Mouse (Mus musculus): Measurements from ENCODE around the gene Ahctf1. TPM values are rescaled to one million over a fixed set of nuclear protein-coding genes. Genes with fewer than 3 reads are reported as not detected.

Ahctf1 gene
- total and polyA plus RNA-seq, 3 experiments = 79.2 to 111 (median 96.0) TPM

DNA sequence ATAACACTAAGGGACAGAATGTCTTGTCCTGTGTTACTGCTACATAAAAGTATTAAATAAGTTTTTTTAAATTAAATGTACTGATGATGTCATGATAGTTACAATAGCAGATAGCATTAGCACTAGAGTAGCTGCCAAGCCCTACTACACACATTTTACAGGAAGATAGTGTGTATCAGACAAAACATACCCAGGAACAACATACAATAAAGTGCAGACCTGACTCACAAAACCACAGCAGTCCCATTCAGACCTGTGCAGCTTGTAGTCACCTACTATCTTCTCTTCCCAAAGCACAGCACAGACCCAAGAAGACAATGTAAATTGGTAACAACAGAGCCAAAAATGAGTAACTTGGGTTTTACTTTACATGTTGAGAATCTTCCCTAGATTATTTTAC lies 47.0 kb downstream of the Ahctf1 start:
- no peak for TF ChIP-seq EP300 (IDR thresholded peaks at IDR 0.05; ENCODE audit: low read length)
- no peak for TF ChIP-seq ZNF384 (IDR thresholded peaks at IDR 0.05; ENCODE audit: low read depth, low read length)
- TF ChIP-seq RAD21 (IDR thresholded peaks at IDR 0.05; ENCODE audit: low read depth, low read length) = no peak
- TF ChIP-seq ZMIZ1 (IDR thresholded peaks at IDR 0.05; ENCODE audit: low read depth, low read length) = no peak
- no peak for TF ChIP-seq ZC3H11A (IDR thresholded peaks at IDR 0.05; ENCODE audit: low read depth, low read length)
- TF ChIP-seq USF2 (conservative IDR thresholded peaks at IDR 0.05; ENCODE audit: low read depth, low read length) = no peak
- TF ChIP-seq IRF4 (IDR thresholded peaks at IDR 0.05; ENCODE audit: low read depth, low read length) = no peak
- no peak for TF ChIP-seq MEF2A (IDR thresholded peaks at IDR 0.05; ENCODE audit: borderline replicate concordance, low read depth, low read length)
- no peak for TF ChIP-seq NRF1 (IDR thresholded peaks at IDR 0.05; ENCODE audit: low read depth, low read length)
- no peak for TF ChIP-seq MAZ (IDR thresholded peaks at IDR 0.05; ENCODE audit: low read depth, low read length)
- no peak for TF ChIP-seq HCFC1 (IDR thresholded peaks at IDR 0.05; ENCODE audit: low read depth, low read length)
- no peak for TF ChIP-seq MAX (IDR thresholded peaks at IDR 0.05; ENCODE audit: low read length)
- no peak for TF ChIP-seq POLR2AphosphoS2 (IDR thresholded peaks at IDR 0.05; ENCODE audit: low read depth, low read length)
- TF ChIP-seq USF1 (IDR thresholded peaks at IDR 0.05; ENCODE audit: low read depth, low read length) = no peak
- no peak for TF ChIP-seq JUN (IDR thresholded peaks at IDR 0.05; ENCODE audit: insufficient read depth, low read depth, low read length)
- TF ChIP-seq SIN3A (IDR thresholded peaks at IDR 0.05; ENCODE audit: low read length) = no peak
- TF ChIP-seq GABPA (IDR thresholded peaks at IDR 0.05; ENCODE audit: insufficient replicate concordance, low read depth, low read length) = no peak
- no peak for TF ChIP-seq BHLHE40 (IDR thresholded peaks at IDR 0.05; ENCODE audit: low read depth, low read length)
- Histone ChIP-seq H3K9ac (ENCODE audit: insufficient read depth, low read depth) (no peak overlapping the region), H3K4me1 (ENCODE audit: control insufficient read depth in 1 of 2, insufficient read depth in 2 of 2) (peaks cover 0 to 8% of the 10 kb centered on the region in 2 experiments; a peak in 2 of 4 replicates), H3K9me3 (replicated peaks; ENCODE audit: low read length) (no peaks in the 10 kb centered on the region), H3K36me3 (replicated peaks in 1 of 2; ENCODE audit: control insufficient read depth in 1 of 2, insufficient read depth in 1 of 2, low read length in 1 of 2) (peaks cover 58 to 96% of the 10 kb centered on the region in 2 experiments), H3K79me2 (replicated peaks; ENCODE audit: control insufficient read depth, extremely low read depth, insufficient read depth, poor library complexity, severe bottlenecking) (peaks cover 12% of the 10 kb centered on the region), H3K4me2 (ENCODE audit: insufficient read depth, low read depth, poor library complexity, severe bottlenecking) (no peak overlapping the region), H3K27me3 (replicated peaks) (no peaks in the 10 kb centered on the region), H3K4me3 (replicated peaks in 1 of 3; ENCODE audit: low read depth in 2 of 3, low read length in 2 of 3, poor library complexity in 1 of 3) (no peak overlapping the region), H3K27ac (ENCODE audit: insufficient read depth, low read depth) (no peak overlapping the region)
- in situ Hi-C loops (cut with MboI; ENCODE audit: low pct_ligation_motif_present, low pct_unique_long_range_greater_than_20kb, low sequenced_read_pairs) = no loop called here
- dilution Hi-C loops (cut with MboI; ENCODE audit: extremely low pct_ligation_motif_present, extremely low pct_unique_long_range_greater_than_20kb, low sequenced_read_pairs) = no loop called here
- no peak for DNase-seq (ENCODE audit: extremely low read depth)

DNA sequence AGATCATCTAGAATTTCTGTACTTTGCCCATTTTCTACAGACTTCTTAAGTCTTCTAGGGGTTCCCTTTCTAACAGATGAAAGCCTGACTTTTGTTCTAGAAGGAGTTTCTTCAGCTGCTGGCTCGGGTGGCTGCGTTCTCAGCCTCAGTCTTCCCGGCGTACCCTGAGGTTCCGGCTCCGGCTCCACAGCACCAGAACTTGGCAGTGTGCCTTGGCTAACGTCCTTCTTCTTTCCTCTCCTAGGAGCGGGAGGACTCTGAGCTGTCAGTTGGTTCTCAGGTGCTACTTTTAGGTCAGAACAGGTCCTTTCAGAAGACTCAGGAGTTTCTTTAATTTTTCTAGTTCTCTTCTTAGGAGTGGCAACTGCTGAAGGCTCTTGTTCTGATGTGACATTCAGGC lies 50.5 kb downstream of the Ahctf1 start:
- H3K79me2 ChIP-seq (replicated peaks; ENCODE audit: control insufficient read depth, extremely low read depth, insufficient read depth, poor library complexity, severe bottlenecking) = peaks cover 38% of the 10 kb centered on the region
- no peak overlapping the region for H3K4me2 ChIP-seq (ENCODE audit: insufficient read depth, low read depth, poor library complexity, severe bottlenecking)
- peaks cover 60 to 96% of the 10 kb centered on the region in 2 experiments for H3K36me3 ChIP-seq (replicated peaks in 1 of 2; ENCODE audit: control insufficient read depth in 1 of 2, insufficient read depth in 1 of 2, low read length in 1 of 2)
- no peaks in the 10 kb centered on the region for H3K27me3 ChIP-seq (replicated peaks)
- no peak for DNase-seq (ENCODE audit: extremely low read depth)
- H3K9me3 ChIP-seq (replicated peaks; ENCODE audit: low read length) = no peaks in the 10 kb centered on the region
- H3K27ac ChIP-seq (ENCODE audit: insufficient read depth, low read depth) = no peak overlapping the region
- in situ Hi-C loops (cut with MboI; ENCODE audit: low pct_ligation_motif_present, low pct_unique_long_range_greater_than_20kb, low sequenced_read_pairs) (no loop called here), dilution Hi-C loops (cut with MboI; ENCODE audit: extremely low pct_ligation_motif_present, extremely low pct_unique_long_range_greater_than_20kb, low sequenced_read_pairs) (no loop called here)
- H3K4me3 ChIP-seq (replicated peaks in 1 of 3; ENCODE audit: low read depth in 2 of 3, low read length in 2 of 3, poor library complexity in 1 of 3) = no peak overlapping the region
- H3K9ac ChIP-seq (ENCODE audit: insufficient read depth, low read depth) = no peak overlapping the region
- H3K4me1 ChIP-seq (ENCODE audit: control insufficient read depth in 1 of 2, insufficient read depth in 2 of 2) = peaks cover 0 to 25% of the 10 kb centered on the region in 2 experiments; a peak in 2 of 4 replicates
- no peak for TF ChIP-seq USF2 (conservative IDR thresholded peaks at IDR 0.05; ENCODE audit: low read depth, low read length)
- no peak for TF ChIP-seq NRF1 (IDR thresholded peaks at IDR 0.05; ENCODE audit: low read depth, low read length)
- no peak for TF ChIP-seq TCF12 (IDR thresholded peaks at IDR 0.05; ENCODE audit: low read depth, low read length)
- no peak for TF ChIP-seq MEF2A (IDR thresholded peaks at IDR 0.05; ENCODE audit: borderline replicate concordance, low read depth, low read length)
- no peak for TF ChIP-seq ZMIZ1 (IDR thresholded peaks at IDR 0.05; ENCODE audit: low read depth, low read length)
- TF ChIP-seq HCFC1 (IDR thresholded peaks at IDR 0.05; ENCODE audit: low read depth, low read length) = no peak
- no peak for TF ChIP-seq JUN (IDR thresholded peaks at IDR 0.05; ENCODE audit: insufficient read depth, low read depth, low read length)
- no peak for TF ChIP-seq MXI1 (IDR thresholded peaks at IDR 0.05; ENCODE audit: low read depth, low read length)
- TF ChIP-seq TBP (conservative IDR thresholded peaks at IDR 0.05; ENCODE audit: low read depth, low read length) = no peak
- TF ChIP-seq E2F4 (IDR thresholded peaks at IDR 0.05; ENCODE audit: insufficient replicate concordance, low read depth, low read length) = no peak
- TF ChIP-seq CTCF (conservative IDR thresholded peaks at IDR 0.05 in 1 of 2, IDR thresholded peaks at IDR 0.05 in 1 of 2; ENCODE audit: low read depth in 2 of 2, low read length in 2 of 2) = no peak
- TF ChIP-seq ZNF384 (IDR thresholded peaks at IDR 0.05; ENCODE audit: low read depth, low read length) = no peak
- no peak for TF ChIP-seq SIN3A (IDR thresholded peaks at IDR 0.05; ENCODE audit: low read length)
- no peak for TF ChIP-seq JUND (conservative IDR thresholded peaks at IDR 0.05; ENCODE audit: low read depth, low read length)
- TF ChIP-seq POLR2AphosphoS2 (IDR thresholded peaks at IDR 0.05; ENCODE audit: low read depth, low read length) = no peak
